Mouse (Mus musculus) limb, embryonic 14.5 days (tissue): ENCODE measurements around the gene Sgca. TPM values are rescaled to one million over a fixed set of nuclear protein-coding genes. Genes with fewer than 3 reads are reported as not detected.
"Not testable (repeated sequence)": the region's sequence is repeated elsewhere in the genome, so short reads cannot be mapped to it uniquely, and the experiment has no call there.

ENCODE experiments used
- ATAC-seq: fragments of 200-750 bp; cut with Nextera tagmentation; 2 replicates; pipeline ENCODE4 v1.8.0; 2017; ENCODE audit warnings: low read depth, moderate number of reproducible peaks, moderate TSS enrichment; ENCODE audit not compliant: low FRiP score
- DNase-seq: peaks from one replicate; pipeline ENCODE4 v3.0.0-alpha.2; 2015; ENCODE audit warnings: low spot score
- H3K27ac ChIP-seq: fragments of 300-500 bp; sonication (generic); replicated peaks from 2 replicates; pipeline ENCODE4 v1.5.1; 2014; ENCODE audit warnings: low read depth, mild to moderate bottlenecking, low read length, moderate library complexity, mixed read lengths
- H3K27me3 ChIP-seq: fragments of 300-500 bp; sonication (generic); 2 replicates; pipeline ENCODE4 v1.6.1; 2014; ENCODE audit warnings: low read length, mixed read lengths; ENCODE audit not compliant: control insufficient read depth, insufficient read depth
- H3K36me3 ChIP-seq: fragments of 300-500 bp; sonication (generic); 2 replicates; pipeline ENCODE4 v1.6.1; 2014; ENCODE audit warnings: mild to moderate bottlenecking, low read length, moderate library complexity, mixed read lengths; ENCODE audit not compliant: control insufficient read depth, insufficient read depth
- H3K4me1 ChIP-seq: fragments of 300-500 bp; sonication (generic); 2 replicates; pipeline ENCODE4 v1.6.1; 2014; ENCODE audit warnings: antibody characterized with exemption, low read length, mixed read lengths; ENCODE audit not compliant: control insufficient read depth, insufficient read depth
- H3K4me2 ChIP-seq: fragments of 300-500 bp; sonication (generic); replicated peaks from 2 replicates; pipeline ENCODE4 v1.6.1; 2014; ENCODE audit warnings: low read depth, mild to moderate bottlenecking, low read length, moderate library complexity; ENCODE audit not compliant: severe bottlenecking
- H3K4me3 ChIP-seq: fragments of 300-500 bp; sonication (generic); replicated peaks from 2 replicates; pipeline ENCODE4 v1.5.1; 2014; ENCODE audit warnings: low read length
- H3K9ac ChIP-seq: fragments of 300-500 bp; sonication (generic); 2 replicates; pipeline ENCODE4 v1.6.1; 2014; ENCODE audit warnings: mild to moderate bottlenecking, low read depth, low read length, moderate library complexity; ENCODE audit not compliant: severe bottlenecking
- H3K9me3 ChIP-seq: fragments of 300-500 bp; sonication (generic); 2 replicates; pipeline ENCODE4 v1.6.1; 2016; ENCODE audit warnings: low read length; ENCODE audit not compliant: control insufficient read depth
- POLR2A ChIP-seq: fragments of 200-500 bp; IDR thresholded peaks from 2 replicates; pipeline ENCODE4 v1.8.0; 2012; ENCODE audit warnings: inconsistent platforms, mild to moderate bottlenecking, moderate library complexity, borderline replicate concordance; ENCODE audit not compliant: insufficient read depth, insufficient read length; ENCODE audit errors: extremely low read depth
- WGBS: fragments of 180-500 bp; shearing (Covaris S2); extraction: QIAGEN DNeasy Blood & Tissue Kit; methylation state at CpG from one replicate; pipeline ENCODE4 v1.1.7; 2014; 5-methylcytosine and 5-hydroxymethylcytosine counted together
- polyA plus RNA-seq, 2 experiments: library from polyadenylated mRNA; depleted of rRNA in 1 of 2; stranded (reverse) in 1 of 2; unstranded in 1 of 2; fragments of >200 nt; fragmentation: Nextera tagmentation in 1 of 2; extraction: Ambion mirVana in 1 of 2; gene quantifications; 2 replicates each; pipeline versions ENCODE4 v1.2.1 to v1.2.3; 2012 to 2014

Sgca gene
- polyA plus RNA-seq, 2 experiments: 10.2 to 32.9 TPM

DNA sequence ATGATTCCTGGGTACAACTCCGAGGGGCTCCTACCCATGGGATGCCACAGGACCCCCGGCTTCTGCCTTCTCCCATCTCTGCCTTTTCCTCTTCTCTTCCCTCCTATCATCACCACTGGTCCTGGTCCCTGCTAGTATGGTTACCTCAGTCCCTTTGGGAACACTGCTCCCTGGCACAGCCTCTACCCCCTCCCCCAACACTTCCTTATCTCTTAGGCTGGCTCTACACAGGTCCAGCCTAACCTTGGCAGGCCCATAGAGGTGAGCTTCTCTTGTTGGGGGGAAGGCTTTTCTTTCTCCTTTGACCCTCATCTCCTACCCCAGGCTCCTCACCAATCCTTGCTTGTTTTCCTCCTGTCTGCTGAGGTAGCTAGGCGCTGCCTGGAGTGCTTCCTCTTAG lies 39.4 kb upstream of the Sgca start:
- H3K4me2 ChIP-seq: no peak overlapping the region
- peaks cover 20% of the 10 kb centered on the region for H3K4me1 ChIP-seq
- no peaks in the 10 kb centered on the region for H3K27me3 ChIP-seq
- H3K9me3 ChIP-seq: no peaks in the 10 kb centered on the region
- H3K4me3 ChIP-seq: no peak overlapping the region
- WGBS: 73% methylated on average over 3 of the region's 3 CpGs
- H3K27ac ChIP-seq: no peak overlapping the region
- peaks cover 48% of the 10 kb centered on the region for H3K36me3 ChIP-seq
- no peak overlapping the region for H3K9ac ChIP-seq
- DNase-seq: no peak
- no peak for TF ChIP-seq POLR2A
- no peak for ATAC-seq

GRCm38 (mm10) chr11:95012487-95012886 lies 36.4 kb upstream of the Sgca start:
- Histone ChIP-seq H3K27me3 (no peaks in the 10 kb centered on the region), H3K36me3 (peaks cover 24% of the 10 kb centered on the region), H3K9me3 (no peaks in the 10 kb centered on the region), H3K4me1 (peaks cover 33% of the 10 kb centered on the region), H3K4me3 (no peak overlapping the region), H3K27ac (no peak overlapping the region), H3K9ac (peak overlapping the region; percentile 36; the same call in 1 of the 2 replicates), H3K4me2 (peak overlapping the region; percentile 90; the same call in 1 of the 2 replicates)
- WGBS: 33% methylated on average over 3 of the region's 3 CpGs
- ATAC-seq (no peak), DNase-seq (no peak)
- no peak for TF ChIP-seq POLR2A

- Histone ChIP-seq H3K27ac (no peak overlapping the region), H3K4me1 (peaks cover 34% of the 10 kb centered on the region), H3K9me3 (no peaks in the 10 kb centered on the region), H3K4me3 (peak overlapping the region; percentile 85; the same call in 1 of the 2 replicates), H3K27me3 (no peaks in the 10 kb centered on the region), H3K36me3 (peaks cover 24% of the 10 kb centered on the region), H3K9ac (peak overlapping the region; percentile 36; the same call in 1 of the 2 replicates), H3K4me2 (peak overlapping the region; percentile 90)
- 54% methylated on average over 3 of the region's 3 CpGs for whole genome bisulfite sequencing
- no peak for DNase-seq
- no peak for ATAC-seq
- no peak for TF ChIP-seq POLR2A
Observed at GRCm38 (mm10) chr11:95012075-95012474, 35.9 kb upstream of the Sgca start.

GRCm38 (mm10) chr11:95011416-95011815 lies 35.3 kb upstream of the Sgca start:
- H3K9ac ChIP-seq: peak overlapping the region; percentile 36; the same call in 1 of the 2 replicates
- TF ChIP-seq POLR2A: no peak
- no peak for ATAC-seq
- H3K27ac ChIP-seq: no peak overlapping the region
- H3K4me2 ChIP-seq: peak overlapping the region; percentile 90
- H3K4me1 ChIP-seq: peaks cover 39% of the 10 kb centered on the region
- WGBS: 44% methylated on average over 1 of the region's 1 CpGs
- H3K36me3 ChIP-seq: peaks cover 24% of the 10 kb centered on the region
- peak overlapping the region; percentile 85 for H3K4me3 ChIP-seq
- no peaks in the 10 kb centered on the region for H3K9me3 ChIP-seq
- no peak for DNase-seq
- no peaks in the 10 kb centered on the region for H3K27me3 ChIP-seq

DNA sequence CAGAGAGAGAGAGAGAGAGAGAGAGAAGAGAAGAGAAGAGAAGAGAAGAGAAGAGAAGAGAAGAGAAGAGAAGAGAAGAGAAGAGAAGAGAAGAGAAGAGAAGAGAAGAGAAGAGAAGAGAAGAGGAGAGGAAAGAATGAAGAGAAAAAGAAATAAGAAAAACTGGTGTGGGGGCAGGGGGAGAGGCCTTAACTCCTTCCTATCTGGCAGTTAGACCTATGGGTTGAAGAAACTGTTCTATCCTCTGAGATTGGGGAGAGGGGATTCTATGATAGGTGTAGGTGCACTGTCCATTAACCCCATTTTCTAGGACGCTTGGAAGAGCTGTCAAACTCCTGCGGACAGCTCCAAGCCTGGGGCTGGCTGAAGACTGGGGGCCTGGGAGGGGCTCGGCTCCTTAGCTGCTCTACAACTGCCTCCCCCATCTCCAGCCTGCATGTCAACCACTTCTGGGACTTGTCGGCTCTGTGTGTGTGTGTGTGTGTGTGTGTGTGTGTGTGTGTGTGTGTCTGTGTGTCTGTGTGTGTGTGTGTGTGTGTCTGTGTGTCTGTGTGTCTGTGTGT lies 34.8 kb upstream of the Sgca start:
- H3K9ac ChIP-seq: peak overlapping the region; percentile 90
- peak overlapping the region; percentile 92; the same call in 1 of the 2 replicates for H3K27ac ChIP-seq
- ATAC-seq, DNase-seq, H3K9me3 ChIP-seq, H3K27me3 ChIP-seq: not testable (repeated sequence)
- peaks cover 43% of the 10 kb centered on the region for H3K4me1 ChIP-seq
- peak overlapping the region; percentile 85 for H3K4me3 ChIP-seq
- peak overlapping the region; percentile 90 for H3K4me2 ChIP-seq
- H3K36me3 ChIP-seq: peaks cover 21% of the 10 kb centered on the region
- WGBS: 9% methylated on average over 4 of the region's 4 CpGs
